Mouse (Mus musculus) CD4-positive, CD25-positive, alpha-beta regulatory T cell, adult 4 months (primary cell): Measurements from ENCODE around the gene Cept1. TPM values are rescaled to one million over a fixed set of nuclear protein-coding genes. Genes with fewer than 3 reads are reported as not detected.
"Not testable (repeated sequence)": the region's sequence is repeated elsewhere in the genome, so short reads cannot be mapped to it uniquely, and the experiment has no call there.

Source experiments
- ATAC-seq: one replicate; pipeline ENCODE4 v1.8.0; 2017
- polyA plus RNA-seq, 2 experiments: library from polyadenylated mRNA; unstranded; fragments of 100-300 nt; shearing (Covaris generic); gene quantifications; one replicate each; pipeline ENCODE4 v1.2.1; 2017

Cept1 gene
- polyA plus RNA-seq = 10 to 100 TPM; 94.7 to 98.3 TPM

DNA sequence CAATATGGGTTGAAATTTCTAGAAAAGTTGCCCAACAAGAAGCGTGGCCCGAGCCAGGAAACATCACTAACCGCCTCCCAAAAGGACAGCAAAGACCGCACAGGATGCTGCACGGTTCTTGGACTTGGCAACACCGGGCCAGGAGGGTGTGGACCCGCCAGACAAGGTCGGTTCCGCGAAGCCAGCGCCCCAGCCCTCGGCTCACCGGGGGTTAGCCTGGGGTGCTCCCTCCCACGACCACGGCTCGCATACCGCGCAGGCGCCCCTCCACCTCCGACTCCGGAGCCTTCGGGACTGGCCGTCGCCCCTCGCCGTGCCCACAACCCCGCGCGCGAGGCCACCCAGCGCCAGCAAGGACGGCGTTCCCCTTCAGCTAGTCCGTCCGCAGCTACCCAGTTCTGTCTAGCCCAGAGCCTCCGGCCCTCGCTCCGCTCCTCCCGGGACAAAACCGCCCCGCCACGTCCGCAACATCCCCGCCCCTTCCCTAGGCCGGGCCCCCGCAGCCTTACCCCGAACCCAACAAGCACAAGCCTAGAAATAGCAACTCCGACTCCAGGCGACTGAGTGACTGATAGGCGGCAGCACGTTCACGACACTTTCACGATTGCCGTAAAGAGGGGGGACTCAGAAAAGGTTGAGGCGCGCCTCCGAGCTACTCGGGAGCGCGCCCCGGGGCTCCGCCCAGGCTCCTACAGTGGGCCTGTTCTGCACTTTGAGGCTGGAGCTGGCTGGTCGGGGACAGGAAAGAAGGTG, at the start of gene Cept1, which contains the start of gene Dram2:
TSS of gene Cept1 (minus strand) at position 632 of the 753 bp plus-strand sequence.
TSS of gene Dram2 (plus strand) at position 628 of the 753 bp plus-strand sequence.
- peak; percentile 83 for ATAC-seq

DNA sequence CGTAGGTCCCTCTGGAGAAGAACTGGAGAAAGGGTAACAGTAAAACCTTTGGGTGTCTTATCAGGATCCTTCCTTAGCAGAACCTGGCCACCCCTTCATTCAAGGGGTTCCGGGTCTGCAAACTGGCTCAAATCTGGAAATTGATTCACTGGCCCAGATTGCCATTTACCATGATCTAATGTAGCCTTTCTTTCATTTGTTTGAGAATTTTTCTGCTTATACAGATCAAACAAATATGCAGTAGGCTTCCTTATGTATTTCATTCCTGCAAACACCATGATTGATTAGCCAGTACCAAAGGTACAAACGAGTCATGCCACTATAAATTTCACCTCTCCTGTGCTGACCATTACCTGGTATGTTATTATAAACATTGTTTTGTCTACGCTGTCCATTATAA, 46.0 kb upstream of the Cept1 start:
- ATAC-seq = not testable (repeated sequence)

DNA sequence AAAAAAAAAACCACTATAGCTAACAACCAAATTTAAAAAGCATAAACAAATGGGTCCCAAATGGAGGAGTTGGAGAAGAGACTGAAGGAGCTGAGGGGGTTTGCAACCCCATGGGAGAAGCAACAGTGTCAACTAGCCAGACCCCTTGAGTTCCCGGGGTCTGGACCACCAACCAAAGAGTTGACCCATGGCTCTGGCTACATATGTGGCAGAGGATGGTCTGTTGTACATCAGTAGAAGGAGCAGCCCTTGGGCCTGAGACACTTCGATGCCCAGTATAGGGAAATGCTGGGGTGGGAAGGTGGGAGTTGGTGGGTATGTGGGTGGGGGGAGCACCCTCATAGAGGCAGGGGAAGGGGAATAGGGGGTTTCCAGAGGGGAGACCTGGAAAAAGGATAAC, 31.7 kb upstream of the Cept1 start:
- ATAC-seq = no peak

DNA sequence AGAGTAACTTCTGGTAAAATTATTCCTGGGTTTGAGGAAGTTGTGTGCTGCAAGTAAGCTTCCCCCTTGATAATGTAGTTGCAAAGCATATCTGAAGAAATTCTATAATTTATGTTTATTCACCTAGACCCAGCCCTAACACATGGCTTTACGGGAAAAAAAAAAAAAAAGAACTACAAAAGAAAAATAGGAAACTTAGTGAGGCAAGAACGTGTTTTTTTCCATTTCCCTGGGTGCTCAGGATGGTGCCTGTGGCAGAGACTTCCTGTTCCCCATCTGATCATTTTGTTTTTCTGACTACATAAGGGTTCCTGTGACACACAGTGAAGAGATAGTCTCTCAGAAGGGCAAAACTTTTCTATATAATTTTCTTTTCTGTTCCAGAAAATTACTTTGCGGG, 25.6 kb upstream of the Cept1 start:
- no peak for ATAC-seq

DNA sequence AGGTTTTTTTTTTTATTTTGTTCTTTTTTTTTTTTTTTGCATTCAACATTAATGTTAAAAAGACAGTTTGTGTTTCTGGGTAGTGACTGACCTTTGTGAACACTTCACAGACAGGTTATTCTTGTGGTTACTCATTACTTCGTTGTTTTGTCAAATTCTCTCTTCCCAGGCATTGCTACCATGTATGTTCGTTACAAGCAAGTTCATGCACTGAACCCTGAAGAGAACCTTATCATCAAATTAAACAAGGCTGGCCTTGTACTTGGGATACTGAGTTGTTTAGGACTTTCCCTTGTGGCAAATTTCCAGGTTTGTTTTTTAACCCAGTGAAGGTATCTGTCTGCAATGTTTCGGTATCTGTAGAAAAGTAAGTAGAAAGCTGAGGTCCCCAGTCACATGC, 18.3 kb upstream of the Cept1 start:
- no peak for ATAC-seq

DNA sequence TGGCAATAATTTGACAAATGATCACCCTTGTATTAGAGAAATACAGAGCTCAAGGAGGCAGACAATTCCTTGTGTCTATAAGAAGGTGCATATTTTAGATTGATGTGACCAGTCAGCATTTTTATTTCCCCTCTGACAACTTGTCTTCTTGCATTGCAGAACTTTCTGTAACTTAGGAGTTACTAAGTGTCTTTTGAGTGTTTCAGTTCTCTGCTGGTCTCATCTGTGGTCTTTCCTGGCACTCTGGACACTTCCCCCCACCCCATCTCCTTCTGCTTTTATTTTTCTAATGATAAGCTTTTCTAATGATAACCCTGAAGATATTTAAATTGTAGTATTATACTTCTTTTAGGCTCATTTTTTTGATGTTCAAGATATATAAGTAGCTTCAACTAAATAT, 10.7 kb upstream of the Cept1 start:
- ATAC-seq = no peak

DNA sequence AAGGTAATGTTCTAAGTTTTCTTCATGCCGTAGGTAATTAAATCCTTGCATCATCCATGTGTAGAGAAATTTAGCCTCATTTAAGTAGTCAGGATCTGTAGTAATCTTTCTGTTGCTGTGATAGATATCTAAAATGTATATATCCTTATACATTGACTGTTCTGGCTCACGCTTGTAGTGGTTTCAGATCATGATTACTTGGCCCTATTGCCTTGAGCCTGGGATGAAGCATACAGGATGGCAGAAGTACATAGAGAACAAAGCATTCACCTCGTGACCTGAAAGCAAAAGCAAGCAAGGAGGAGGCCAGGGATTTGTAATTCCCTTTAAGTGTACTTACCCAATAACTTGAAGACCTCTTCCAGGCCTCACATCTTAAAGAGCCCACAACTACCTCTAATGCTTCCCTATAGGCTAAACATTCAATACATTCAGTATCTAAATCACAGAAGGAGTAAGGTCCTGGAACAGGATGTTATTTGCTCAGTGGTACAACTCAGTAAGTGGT, 8.2 kb upstream of the Cept1 start:
- ATAC-seq = no peak

DNA sequence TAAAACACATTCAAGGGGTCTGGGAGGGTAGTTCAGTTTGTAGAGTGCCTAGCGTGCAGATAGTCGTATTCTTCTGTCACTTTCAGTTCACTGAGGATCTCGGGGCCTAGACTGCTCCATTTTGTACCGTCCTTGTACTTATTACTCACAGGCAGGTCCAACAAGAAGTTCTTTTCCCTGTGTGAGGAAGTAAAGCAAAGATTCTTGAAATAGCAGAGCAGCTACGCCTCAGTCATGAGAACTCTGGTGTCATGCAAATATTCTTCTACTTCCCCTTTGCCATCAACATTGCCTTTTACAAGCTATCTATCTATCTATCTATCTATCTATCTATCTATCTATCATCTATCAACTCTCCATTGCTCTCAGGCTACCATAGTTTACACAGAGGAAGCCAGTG, 5.8 kb upstream of the Cept1 start:
- no peak for ATAC-seq

DNA sequence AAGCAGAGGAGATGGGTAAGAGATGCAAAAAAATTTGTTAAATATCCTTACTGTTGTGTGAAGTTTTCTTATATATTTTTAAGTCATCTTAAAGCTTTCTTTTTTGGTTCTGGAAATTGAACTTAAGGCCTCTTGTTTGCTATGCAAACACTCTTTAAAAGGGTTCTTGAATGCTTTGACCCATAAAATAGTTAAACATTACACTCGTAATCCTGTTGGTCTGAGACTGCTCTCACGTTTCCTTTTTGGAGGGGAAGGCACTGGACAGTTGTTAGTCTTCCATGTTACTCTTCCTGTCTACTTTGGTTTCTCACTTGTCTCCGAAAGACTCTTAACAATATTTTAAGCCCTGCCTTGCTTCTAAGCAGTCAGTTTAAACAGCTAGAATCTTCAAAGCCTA, 1.4 kb upstream of the Cept1 start:
- no peak for ATAC-seq

DNA sequence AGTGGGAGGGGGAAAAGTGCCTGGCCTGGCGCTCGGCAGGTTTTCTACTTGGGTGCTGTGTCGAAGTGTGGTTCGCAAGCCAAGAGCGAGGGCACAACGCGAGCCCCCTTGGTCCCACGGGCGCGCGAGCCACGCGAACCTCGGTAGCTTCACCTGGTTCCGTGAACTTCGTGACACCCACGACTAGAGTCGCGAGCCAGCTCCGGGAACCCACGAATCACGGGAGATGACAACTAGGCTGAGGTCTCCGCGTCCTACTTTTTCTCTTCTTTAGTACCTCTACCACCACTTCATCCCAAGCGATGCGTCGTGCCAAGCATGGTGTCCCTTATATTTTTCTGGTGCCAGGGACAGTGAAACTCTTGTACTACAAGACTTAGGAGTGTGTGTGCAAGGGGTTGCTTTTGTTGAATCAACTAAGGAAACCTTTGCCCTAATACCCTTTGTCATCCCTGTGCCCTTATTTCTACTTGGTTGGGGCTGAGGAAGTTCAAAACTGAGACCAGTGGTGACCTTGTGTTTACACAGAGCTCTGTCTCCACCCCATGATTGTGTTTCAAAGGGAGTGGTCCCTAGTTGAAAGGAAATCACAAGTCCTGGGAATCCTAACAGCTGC, 430 bp upstream of the Cept1 start:
- ATAC-seq = no peak

DNA sequence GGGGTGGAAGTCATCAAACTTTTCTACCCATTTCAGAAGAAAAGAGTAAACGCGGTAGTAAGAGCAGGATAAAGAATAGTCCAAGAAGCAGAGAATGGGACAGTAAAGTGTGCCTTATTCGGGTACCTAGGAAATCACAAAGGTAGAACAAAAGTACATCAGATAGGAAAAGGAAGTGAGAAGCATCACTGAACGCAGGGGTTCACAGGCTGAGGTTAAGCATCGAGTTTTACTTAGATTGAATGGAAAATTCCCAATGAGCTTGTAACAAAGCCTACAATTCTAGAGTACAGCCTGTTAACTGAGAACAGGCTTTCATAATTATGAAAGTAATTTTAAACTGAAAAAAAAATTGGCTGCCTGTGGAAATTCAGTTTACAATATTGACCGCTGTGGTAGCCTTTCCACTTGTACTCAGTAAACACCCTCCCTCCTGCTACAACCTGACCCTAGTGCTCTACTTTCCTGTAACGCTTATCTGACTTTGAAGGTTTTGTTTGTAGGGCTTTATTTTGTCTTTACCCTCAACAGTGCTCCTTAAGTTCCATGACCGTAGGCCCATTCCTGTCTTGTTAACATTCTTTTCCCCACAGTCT, 2.8 kb downstream of the Cept1 start:
- ATAC-seq = peak; percentile 7

DNA sequence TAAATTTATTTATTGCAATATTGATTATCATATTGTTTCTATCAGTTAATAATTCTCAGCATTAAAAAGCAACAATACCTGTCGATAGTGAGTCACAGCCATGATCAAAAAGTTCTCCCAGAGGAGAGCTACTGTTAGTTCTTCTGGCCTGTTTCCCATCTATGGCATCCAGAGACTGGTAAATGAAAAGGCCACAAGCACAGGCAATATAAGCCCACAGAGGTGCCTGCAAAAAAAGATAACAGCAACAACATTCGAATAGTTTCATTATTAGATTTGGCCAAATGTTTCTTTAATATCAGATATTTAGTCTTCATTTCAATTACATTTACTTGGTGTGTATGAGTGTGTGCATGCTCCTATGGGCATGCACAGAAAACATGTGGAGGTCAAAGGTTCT, 14.3 kb downstream of the Cept1 start:
- no peak for ATAC-seq

DNA sequence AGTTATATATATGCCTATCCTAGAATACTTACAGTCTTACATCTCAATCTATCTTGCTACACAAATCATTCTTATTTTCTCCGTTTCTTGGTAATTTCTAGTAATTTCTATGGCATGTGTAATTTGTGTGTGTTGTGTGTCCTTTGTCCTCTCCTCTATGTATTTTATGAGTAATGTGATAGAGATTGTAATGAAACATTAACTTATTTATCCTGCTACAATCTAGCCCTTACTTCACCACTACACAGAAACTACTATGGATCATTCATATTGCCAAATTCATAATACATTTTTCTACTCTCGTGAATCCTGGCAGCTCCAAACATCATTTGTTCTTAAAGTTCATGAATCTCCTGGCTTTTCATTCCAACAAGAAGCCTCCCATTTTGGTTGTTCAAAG, 19.6 kb downstream of the Cept1 start:
- ATAC-seq = no peak

DNA sequence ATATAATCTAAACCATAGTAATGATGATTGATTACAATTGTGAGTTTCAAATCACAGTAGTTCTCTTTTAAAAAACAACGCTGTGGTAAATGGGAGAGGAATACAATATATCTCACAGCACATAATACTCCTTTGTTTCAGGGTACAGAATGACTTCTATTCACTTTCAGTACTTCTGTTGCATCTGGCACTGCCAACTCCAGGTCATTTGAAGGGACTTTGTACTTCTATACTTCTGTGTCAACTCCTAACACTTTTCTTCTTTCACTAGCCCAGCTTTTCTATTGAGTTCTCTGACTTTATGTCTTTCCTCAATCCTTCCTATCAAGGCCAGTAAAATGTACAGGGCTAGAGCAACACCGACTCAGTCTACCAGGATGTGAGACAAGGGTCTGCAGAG, 21.2 kb downstream of the Cept1 start:
- no peak for ATAC-seq

DNA sequence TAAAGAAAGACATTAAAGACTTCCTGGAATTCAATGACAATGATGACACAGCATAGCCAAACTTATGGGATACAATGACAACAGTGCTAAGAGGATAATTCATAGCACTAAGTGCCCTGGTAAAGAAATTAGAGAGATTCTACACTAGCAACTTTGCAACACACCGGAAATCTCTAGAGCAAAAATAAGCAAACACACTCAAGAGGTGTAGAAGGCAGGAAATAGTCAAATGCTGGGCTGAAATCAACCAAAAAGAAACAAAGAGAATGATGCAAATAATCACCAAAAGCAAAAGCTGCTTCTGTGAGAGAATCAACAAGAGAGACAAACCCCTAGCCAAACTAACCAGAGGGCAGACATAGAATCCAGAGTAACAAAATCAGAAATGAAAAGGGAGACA, 24.9 kb downstream of the Cept1 start:
- ATAC-seq = peak; percentile 74

DNA sequence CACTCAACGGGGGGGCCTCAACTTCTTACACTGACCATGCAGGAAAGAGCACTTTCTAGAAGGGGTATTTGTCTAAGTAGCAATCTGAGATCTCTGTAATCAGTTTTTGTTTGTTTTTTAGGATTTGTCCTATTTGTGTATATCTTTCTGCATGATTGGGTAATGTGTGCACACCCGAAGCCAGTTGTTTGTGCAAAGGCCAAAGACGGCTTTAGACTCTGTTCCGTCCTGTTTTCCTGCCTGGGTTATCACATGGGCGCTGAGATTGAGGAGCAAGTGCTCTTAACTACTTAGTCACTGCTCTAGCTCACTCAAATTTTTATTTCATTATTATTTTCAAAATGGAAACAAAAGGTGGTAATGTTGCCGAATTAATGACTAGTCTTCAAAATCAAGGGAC, 32.6 kb downstream of the Cept1 start:
- ATAC-seq = no peak

DNA sequence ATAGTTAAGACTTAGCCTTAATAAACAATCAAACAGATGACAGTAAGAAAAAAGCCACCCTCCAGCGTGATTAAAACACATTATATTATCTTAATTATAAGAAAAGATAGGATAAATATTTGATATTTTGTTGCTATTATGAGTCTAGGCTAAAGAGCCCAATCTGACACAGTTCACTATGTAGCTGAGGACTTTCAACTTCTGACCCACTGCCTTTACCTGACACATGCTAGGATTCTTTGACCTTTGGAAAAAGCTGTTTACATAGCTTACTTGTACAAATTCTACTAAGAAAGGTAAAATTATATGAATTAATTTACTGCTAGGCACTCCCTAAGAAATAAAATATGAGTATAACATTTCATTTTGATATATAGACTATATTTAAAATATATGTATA, 36.9 kb downstream of the Cept1 start:
- ATAC-seq = no peak

DNA sequence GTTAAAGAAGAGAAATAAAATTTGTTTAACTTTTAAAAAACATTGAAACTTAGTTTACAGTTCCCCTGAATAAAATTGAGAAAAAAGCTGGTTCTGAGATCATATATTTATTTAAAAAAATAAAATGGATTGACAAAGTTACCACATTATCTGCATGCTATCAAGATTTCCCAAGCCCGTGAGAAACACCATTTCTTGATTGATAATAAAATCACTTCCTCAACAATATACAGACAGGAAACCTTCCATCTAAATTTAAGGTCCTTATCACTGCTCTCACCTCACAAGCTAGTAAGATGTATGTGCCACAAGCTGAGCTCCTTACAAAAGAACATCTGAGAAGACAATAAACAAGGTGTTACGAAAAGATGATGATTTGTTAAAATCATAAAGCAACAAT, 44.7 kb downstream of the Cept1 start:
- no peak for ATAC-seq

DNA sequence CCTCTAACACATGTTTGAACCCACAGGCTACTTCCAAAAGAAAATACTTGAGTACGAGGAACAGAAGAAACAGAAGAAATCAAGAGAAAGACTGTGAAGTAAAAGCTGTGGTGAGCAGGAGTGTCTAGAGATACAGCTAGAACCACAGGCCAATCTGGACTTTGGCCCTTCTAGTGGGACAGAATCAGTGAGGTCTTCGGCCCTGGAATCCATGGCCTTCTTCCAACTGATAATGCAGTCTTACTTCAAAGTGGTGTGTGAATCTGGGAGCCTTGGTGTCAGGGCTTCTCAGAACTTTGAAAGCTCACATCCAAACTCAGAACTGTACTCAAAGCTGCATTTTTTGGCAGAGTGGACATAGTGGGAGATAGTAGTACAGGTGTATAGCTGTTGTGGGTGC, 47.1 kb downstream of the Cept1 start:
- no peak for ATAC-seq

DNA sequence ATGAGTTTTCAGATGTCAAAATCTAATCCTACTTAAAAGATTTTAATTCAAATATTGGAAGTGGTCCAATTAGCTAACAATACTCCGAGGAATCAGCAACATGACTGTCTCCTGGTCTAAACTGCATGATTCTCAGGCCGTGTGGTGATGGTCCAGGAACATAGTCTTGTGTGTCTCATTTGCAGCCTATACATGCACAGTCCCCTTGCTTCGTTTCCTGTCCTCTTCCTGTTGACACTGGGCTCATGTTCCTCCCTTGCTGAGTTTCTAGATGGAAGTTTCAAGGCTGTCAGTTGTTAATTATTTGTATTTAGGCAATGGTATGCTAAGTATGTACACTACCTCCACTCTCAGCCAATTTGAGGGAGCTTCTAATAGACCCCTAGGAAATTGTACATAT, 50.6 kb downstream of the Cept1 start:
- ATAC-seq = peak; percentile 49

DNA sequence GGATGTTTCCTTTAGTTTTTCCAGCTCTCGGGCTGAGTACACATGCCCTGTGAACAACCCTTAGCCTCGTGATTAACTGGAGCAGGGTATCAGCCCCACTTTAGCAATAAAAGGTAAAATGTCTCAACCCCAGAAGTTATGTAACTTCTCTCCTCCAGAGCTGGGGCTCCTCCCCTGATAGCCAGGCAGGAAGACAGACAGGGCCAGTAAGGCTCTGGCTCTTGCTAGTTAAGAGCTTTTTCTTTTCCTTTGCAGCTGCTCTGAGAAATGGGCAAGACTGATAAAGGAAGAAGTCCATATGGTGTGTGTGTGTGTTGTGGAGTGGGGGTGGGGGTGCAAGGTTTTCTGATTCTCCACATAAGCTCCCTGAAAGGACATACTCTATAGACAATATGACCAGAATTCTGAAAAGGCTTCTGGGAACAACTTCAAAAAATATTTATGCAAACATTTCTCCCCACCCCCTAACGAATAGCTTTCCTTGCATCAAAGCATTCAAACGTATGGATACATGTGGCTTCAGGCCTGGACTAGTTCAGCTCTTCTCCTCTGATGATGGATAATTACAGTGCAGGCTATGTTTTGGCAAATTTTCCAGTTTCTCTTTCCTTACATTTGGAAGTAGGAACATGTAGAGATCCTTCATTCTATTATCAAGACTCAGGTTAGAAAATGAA, 51.4 kb downstream of the Cept1 start:
- ATAC-seq = peak; percentile 36

DNA sequence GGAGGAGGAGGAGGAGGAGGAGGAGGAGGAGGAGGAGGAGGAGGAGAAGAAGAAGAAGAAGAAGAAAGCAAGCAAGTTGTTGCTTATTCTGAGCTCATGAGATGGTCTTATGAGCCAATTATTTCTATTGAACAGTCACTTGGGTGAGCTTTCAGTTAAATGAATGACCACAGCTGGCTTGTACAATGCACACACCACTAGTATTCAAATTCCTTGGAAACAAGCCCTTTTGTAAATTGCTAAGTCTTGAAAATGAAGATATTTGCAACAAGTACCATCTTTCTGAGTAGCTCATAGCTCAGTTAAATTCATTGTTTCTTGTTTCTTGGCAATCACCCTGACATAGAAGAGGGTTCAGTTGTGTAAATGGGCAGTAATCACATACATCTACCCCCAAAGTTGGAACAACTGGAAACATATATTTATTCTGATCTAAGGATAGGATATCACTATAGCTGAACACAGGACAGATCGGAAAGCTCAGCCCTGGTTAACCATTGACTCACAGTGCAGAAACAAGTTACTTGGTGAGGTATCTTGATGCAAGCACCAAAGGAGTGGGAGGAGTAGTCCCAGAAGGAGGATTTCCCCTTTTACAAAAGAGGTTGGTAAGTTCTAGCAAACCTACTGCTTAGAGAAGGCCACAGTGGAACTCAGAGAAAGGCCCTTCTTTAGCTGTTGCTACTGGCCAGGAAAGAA, 52.1 kb downstream of the Cept1 start:
- no peak for ATAC-seq
